Mouse (Mus musculus) 416B (cell line): Measurements from ENCODE around the gene Clstn2.

Source experiments
- DNase-seq: peaks from one replicate; pipeline ENCODE4 v3.0.0; 2011; ENCODE audit warnings: low read depth

The Clstn2 gene

DNA sequence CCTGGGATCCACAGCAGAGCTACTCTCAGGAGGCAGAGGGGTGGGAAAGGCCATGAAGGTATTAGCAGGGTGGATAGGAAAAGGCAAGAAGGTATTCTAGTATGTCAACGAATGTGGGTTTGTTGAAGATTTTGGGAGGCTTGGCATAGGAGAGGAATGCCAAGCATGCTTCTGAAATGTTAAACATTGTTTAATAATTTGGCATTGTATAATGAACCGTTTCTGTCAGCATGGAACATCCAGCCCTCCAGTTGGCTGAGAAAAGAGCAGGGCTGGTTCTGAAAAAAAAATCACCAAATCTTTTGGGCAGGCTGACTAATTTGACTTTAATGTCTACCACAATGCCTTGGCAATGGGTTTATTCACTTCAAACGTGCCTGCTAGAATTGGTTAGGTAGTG lies 355.9 kb downstream of the Clstn2 start:
- no peak for DNase-seq

DNA sequence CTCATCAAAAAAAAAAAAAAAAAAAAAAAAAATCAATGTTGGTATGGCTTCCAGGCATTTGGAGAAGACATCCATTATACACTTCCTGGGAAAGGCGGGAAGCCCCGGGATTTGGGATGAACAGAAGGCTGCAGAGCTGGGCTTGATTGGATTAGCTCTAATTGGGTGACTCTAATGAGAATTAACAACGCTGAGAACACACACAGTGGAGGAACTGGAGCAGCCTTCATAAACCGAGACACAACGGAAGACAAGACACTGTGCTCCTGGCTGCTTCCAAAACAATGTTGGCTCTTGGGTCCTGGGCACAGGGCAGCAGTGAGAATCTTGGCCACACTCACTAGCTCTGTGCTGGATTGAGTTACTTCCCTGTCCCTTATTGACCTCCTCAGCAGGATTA lies 360.3 kb downstream of the Clstn2 start:
- no peak for DNase-seq

DNA sequence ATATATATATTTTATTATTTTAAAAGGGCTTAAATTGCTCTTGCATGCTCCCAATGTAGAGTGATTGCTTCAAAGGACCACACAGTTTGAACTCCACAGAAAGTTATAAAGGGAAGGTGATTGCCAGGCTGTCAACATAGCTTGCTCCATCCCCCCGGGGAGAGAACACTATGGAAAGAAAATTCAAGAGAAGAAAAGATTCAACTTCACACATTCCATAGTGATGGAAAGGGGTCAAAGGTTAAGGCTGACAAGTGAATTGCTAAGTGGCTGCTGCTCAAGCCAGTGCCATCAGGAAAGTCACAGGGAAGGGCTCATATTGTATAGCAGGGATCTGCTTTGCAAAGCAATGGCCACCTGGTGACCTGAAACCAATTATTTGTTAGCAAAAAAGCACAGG lies 360.8 kb downstream of the Clstn2 start:
- DNase-seq, result no peak

DNA sequence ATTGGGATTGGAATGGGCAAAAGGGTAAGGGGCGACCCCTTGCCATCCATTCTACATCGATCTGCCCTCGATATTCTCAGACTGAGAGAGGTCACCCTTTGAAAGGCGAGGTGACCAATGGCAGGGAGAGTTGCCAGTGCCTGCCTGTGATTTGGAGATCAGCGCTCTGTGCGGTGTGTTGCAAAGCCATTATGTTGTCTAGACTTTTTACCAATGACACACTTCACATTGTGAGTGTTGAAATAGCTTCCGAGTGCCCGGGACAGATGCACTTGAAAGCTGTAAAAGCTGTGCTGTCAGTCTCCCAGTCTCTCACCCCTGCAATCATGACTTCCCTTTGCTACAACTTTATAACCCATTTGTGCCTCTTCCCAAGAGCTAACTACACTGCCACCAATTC lies 362.3 kb downstream of the Clstn2 start:
- DNase-seq, result no peak

DNA sequence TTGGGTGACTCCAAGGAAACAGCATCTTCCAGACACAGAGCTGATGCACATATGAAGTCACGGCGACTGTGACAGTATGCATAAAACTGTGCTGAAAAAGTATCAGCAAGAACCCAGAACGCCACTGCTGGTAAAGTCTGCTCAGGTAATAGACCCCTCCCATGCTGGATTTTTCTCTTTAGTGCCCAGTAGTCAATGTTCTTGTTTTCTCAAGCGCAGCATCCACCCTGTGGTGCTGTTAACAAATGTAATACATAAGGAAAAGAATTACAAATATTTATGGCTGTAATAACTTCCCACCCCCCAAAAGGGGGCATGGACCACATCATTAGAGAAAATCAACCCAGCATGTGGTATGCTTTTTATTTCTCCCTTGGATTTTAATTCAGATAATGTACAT lies 372.0 kb downstream of the Clstn2 start:
- no peak for DNase-seq

DNA sequence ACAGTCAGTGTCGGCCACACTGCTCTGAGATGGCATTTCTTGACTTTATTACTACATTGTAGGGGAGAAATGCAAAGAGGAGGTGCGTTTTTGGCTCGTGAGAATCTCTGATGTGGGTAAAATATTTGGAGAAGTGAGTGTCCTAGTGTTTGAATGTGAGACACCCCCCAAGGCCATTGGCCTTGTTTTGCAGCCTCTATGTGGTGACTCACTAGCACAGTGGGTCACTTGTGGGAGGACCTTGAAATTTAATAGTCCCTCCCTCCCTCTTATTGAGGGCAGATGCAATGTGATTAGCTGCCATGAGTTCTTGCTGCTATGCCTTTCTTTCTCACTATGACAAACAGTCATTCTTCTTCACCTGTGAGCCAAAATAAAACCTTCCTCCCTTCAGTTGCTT lies 374.2 kb downstream of the Clstn2 start:
- no peak for DNase-seq

DNA sequence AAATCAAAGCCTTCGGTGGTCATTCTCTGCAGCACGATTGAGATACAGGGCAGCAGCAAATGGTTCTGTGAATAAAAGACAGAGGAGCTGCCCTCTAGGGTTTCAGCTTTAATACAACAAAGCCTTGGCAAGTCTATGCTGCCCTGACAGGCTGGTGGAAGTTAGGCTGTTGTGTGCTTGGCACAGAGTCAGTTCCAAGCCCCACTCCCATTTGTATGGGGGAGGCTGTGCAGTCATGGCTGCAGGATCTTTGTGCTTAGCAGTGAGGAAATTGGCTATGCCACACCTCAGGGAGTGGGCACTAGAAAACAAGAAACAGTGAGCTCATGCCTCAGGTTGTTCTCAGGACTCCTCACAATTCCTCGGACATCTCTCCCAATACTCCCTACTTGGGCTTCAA lies 384.6 kb downstream of the Clstn2 start:
- no peak for DNase-seq

DNA sequence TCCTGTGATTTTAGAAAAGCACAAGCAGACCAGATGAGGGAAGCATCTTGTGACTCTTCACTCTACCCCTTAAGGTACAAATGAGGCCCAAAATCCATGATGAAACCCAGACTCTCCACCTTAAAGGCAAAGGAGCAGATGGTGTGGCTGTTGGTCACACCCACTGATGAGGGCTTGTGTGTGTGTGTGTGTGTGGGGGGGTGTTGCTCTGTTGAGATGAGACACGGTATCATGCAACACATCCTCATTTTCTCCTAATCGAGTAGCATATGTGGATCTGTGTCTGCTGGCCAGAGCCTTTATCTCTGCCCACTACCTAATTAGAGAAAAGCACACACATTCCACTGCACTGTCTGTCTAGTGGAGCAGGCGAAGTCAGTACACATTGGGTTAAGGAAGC lies 387.2 kb downstream of the Clstn2 start:
- no peak for DNase-seq

DNA sequence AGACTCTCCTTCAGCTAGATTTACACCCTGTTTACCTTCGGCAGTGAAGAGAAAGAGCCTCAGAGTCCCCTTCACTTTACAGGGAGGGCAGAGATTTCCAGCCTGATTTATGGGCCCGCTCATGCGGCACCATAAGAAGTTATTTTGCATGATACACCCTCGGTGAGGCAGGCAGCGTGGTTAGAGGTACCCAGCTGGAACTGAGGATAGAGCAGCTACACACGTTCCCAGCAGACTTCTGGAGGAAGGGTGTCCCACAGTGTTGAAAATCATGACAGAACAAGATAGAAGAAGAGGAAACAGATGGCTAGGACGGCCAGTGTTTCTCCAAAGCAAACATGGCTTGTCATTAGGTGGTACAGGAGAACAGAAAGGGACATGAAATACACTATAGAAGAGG lies 390.6 kb downstream of the Clstn2 start:
- no peak for DNase-seq

DNA sequence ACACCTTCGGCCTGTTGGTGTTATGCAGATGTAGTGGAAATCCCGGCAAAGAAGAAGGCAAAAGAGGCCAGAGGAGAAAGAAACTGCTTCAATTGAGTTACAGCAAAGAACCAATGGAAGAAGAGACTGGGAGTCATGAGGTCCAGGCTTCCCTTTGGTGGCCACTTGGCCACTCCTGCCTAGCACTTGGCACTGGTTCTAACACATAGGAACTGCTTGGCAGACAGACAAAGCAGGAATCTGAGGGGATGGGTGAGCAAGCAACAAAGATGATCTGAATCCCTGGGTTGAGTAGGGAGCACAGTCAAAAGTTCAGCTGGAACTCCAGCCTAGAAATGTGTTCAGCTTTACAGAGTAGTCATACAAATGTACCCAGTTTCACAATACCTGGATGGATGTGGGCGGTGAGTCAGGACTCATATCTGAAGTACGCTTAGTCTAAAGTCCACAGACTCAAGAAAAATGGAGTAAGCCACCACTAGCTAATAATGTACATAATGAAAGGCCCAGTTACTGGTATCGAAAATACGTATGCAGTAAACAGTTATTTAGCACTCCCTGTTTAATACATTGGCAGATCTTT lies 392.9 kb downstream of the Clstn2 start:
- DNase-seq, result no peak

DNA sequence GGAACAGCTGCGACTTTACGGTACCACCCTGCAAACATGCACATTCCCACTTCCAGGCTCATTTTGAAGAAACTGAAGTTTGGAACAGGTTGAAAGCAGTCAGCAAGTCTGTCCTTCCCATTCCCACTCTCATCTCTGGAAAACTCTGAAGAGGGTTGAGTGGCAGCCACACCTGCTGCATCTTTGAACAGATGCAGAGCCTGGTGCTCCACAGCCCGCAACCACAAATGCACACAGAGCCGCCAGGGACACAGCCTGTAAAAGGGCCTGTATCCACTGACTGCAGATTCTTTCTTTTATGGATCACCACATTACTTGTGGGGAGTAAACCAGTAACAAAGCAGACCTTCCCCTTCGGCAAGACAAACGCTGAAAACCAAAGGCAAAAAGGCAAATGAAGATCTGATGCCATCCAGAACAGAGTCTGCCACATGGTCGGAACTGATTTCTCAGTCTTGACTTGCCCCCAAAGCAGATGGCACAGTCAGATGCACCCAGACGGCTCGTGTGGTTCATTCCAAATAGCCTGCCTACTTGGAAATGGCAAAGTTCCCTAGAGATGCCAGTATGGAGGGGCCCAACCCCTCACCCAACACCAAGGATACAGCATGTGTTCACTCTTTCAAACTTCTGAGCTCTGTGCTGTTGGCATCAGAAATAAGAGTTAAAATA lies 394.2 kb downstream of the Clstn2 start:
- no peak for DNase-seq

DNA sequence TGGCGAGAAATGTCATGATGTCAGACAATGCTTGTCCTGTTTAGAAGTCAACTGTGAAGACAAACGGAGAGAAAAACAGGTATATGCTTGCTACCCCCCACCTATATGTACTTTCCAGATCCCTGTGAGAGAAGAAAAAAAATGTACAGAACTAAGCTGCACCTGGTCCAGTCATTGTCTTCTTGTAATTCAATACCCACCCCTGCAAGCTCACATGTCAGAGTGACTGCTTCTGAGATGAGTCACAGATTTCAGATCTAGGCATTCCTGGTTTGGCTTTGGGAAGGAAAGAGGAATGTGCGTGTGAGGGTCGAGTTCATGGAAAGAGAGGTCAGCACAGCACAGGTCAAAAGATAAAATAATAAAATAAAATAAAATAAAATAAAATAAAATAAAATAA lies 397.6 kb downstream of the Clstn2 start:
- no peak for DNase-seq

DNA sequence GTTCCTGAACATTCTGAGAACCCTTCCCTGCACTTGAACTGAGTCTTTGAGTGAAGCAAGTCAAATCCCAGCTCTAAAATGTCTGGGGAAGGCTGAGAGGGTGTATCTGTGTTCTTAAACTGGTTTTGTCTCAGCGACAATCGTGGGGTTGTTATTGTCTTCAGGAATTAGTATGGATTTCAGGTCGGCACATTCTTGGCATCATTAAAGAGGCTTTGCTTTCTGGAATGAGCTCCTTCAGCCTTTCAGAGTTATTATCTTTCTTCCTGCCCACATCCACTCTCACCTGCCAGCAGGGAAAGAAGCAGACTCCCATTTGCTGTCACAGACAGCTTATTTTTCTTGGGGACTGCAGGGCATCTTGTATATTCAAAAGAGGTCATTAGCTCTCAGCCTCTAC lies 398.1 kb downstream of the Clstn2 start:
- DNase-seq, result no peak

DNA sequence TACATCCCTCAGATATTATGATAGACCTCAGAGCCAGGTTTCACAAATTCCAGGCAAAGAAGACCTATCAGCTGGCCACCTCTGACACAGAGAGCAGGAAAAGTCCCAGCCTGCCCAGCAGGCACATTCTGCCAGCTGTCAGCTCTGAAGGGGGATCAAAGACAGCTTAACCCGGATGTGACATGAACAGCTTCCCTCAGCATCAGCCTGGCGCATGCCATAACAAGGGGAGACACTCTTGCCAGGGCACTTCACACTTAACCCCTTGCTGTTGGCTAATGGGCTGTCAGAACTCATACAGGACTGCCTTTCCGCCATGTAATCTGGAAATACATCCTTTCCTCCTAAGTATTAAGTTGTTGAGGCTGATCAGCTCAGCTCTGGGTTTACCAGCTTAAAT lies 403.8 kb downstream of the Clstn2 start:
- DNase-seq, result no peak

DNA sequence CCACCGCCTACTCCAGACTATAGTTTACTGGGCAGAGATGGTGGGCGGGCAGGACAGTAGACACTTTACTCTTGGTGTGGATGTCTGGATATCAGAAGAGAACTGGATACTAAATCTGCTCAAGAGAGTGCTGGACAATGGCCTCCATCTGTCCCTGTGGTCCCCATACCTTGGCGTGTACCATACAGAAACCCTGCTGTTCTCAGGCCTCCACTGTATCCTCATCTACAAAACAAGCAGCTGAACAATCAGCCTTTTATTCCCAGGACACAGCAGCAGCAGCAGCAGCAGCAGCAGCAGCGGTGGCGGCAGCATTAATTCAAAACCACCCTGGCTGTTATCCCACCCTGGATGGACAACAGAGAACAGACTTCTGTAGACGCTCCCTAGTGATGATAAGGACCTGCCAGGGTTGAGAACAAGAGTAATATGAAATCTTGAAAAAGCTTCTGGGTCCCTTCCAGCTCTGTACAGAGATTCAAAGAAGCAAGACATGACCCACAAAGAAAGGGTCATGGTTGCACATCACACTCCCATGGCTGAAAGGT lies 404.5 kb downstream of the Clstn2 start:
- no peak for DNase-seq

DNA sequence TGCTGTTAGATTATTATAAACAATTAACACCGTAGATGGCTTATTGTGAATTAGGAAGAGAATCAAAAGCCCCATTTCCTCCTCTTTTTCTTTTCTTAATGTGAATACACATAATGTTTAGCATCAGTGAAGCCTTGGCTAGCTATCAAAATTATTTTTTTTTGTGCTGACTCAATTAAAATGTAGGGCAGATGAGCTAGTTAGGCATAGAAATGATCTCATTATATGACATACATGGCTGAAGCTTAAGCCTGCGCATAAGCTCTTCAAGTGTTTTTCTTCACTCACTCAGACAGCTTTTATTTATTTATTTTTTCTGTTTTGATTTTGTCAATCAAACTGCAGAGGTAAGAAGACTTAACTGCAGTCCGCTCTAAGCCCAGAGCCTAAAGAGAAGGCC lies 405.1 kb downstream of the Clstn2 start:
- DNase-seq, result no peak

DNA sequence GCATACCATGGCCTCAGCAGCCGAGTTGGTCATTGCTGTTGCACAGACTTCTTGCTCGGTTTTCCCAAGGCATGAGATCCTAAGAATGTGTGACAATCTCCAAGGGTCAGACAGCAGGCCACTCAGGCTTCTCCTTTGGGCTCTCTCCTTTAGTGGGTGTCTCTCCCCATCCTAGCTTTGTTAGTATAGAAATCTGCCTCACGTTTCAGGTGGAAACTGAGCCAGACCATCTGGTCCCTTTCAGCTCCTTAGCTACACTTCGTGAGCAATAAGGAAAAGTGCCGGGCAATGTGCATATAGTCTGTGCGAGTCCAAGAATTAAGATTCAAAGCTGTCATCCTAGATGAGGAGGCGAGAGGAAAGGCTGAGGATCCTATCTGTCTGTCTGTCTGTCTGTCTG lies 422.4 kb downstream of the Clstn2 start:
- no peak for DNase-seq

DNA sequence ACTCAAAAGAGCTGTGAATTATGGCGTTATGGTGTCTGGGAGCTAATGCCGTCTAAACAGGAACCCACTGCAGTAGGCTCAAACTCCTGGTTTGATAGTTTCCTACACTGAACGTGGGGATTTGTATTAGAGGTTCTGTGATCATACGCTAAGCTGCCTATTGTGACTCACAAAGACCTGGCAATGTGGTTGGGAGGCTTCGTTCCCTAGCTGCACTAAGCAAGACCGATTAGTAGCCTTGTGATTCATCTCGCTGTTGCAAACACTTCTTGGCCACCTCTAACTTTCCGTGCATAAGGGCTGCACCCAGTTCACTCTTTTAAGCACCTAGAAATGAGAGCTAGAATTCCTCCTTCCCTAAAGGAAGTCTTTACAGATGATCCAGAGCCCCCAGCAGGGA lies 429.3 kb downstream of the Clstn2 start:
- DNase-seq, result no peak

DNA sequence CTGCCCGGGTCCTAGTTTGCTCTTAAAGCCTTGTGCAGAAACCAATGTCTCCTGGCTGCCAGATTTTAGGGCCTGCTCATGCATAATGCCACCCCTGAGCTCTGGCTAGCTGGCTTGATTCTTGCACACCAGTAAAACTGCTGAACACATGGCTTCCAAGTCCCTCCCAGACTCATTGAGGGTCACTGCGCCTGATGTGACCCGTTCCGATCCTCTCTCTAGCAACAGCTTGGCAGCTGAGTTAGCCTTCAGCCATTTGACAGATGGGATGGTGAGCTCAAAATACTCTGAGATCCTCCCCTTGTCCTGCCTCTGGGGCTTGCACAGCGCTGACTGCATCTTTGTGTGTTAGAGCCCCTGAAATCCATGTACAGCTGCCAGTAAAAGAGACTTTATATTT lies 430.5 kb downstream of the Clstn2 start:
- DNase-seq, result no peak

DNA sequence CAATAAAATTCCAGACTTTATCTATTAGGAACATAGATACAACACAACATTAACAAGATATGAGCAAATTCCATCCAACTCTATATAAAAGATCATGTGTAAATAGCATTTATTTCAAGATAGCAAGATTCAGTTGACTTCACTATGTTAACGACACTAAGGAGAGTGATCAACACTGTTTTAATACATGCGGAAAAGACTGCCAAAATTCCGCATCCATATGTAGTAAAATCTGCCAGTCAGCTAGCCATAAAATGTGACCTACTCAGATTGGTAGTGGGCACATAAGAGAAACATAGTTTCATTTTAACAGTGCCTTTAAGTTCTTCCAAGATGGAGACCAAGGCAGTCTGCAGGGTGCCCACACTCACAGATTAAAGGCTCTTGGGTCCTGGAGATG lies 434.0 kb downstream of the Clstn2 start:
- no peak for DNase-seq

DNA sequence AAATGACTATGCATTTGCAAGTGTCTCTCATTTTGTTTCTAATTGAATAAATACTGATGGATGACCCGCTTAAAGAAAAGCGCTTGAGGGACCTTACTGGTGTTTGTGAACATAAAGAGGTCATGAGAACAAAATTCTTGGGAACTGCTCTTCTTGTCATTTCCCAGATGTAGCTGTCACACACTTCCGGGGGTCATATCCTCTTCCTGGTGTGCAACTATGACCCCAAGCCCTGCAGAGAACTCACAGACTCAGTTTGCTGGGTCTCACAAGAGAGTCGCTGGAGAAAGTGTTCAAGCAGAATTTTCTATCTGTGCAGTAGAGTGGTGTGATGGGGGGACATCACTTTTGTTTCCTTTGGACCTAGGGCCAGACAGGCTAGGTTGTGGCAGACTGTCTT lies 442.3 kb downstream of the Clstn2 start:
- no peak for DNase-seq

DNA sequence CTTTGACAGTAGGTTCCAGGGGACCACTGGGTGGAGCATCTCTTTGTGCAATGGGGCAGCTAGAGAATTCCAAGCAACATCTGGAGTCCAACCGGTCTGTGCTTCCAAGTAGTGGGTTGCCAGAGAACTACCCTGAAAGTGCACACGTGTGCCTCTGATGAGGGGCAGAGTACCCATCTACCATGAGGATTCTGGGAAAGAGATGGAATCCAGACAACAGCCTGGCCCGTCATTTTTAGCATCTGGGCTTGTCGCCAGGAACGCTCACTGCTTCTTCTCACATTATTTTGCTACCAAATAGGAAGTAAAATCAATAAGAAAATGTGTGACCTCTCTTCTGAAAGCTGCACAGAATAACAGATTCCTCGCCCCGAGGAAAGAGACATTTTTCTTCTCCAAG lies 462.1 kb downstream of the Clstn2 start:
- no peak for DNase-seq

DNA sequence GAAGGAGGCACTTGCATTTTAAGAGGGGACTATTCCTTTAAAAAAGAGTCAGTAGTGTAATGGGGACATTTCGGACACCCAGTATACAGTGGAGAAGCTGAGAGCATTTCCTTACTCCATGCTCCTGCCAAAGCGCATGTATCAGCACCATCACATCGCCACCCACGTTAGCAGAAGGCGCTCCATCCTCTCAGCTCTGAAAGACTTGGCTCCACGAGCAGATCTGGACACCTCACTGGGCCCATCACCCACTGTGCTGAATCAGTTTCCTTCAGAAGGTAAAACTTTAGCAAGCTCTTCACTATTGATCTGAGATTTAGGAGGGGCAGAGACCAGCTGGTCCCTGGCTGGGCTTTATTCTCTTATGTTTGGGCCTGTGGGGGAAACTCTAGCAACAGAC lies 469.9 kb downstream of the Clstn2 start:
- no peak for DNase-seq

DNA sequence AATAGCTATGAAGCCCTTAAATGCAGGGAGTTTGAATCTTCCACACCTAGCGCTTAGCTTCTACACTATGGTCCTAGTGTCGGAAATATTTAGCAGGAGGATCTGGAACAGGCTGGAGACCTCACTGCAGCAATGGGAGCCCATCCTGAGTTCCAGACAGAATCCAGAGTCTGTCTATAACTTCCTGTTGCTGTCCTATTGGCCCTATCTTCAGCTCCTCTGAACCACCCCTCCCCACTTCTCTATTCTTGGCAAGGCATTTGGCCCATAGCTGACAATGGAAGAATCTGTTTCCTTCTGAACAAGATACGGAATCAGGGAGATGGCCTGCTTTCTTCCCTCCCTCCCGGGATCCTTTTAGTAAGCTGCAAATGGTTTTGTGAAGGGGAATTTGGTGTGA lies 488.6 kb downstream of the Clstn2 start:
- DNase-seq, result no peak
